Mouse (Mus musculus): ENCODE results near the gene Olfr53. TPM values are rescaled to one million over a fixed set of nuclear protein-coding genes. Genes with fewer than 3 reads are reported as not detected.
"Not testable (repeated sequence)": the region's sequence is repeated elsewhere in the genome, so short reads cannot be mapped to it uniquely, and the experiment has no call there.

Olfr53 gene
- not detected in 2 replicates for polyA plus RNA-seq (2012; rRNA removed)

GRCm38 (mm10) chr7:140646152-140646551, at the start of gene Olfr53:
Olfr53 (plus strand) TSS chr7:140646452.
- no peak for DNase-seq (ENCODE audit: low read depth, low spot score)
- 85% methylated on average over 1 of the region's 1 CpGs for WGBS

DNA sequence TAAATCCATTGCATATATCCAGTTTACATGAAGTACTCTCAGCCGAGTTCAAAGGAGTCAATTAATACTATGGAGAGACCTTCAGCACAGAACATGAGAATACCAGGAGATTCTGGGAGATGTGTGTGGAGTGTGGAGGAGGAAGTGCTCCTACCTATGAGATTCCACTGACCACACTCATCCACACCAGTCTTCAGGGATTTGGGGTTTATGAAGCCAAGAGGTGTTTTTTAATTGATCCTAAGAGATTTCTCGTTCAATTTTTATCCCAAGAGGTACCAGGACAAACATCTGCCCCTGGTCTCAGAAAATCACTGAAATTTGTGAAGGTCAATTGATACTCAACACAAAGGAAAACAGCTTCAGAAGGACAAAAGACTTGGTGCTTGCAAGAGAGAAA, 45.3 kb upstream of the Olfr53 start, which contains the start of gene Olfr46:
Gene Olfr46 (plus strand): TSS at position 301 of the 400 bp plus-strand sequence.
- DNase-seq (ENCODE audit: low read depth, low spot score), result not testable (repeated sequence)
- 72% methylated on average over 2 of the region's 2 CpGs for WGBS

DNA sequence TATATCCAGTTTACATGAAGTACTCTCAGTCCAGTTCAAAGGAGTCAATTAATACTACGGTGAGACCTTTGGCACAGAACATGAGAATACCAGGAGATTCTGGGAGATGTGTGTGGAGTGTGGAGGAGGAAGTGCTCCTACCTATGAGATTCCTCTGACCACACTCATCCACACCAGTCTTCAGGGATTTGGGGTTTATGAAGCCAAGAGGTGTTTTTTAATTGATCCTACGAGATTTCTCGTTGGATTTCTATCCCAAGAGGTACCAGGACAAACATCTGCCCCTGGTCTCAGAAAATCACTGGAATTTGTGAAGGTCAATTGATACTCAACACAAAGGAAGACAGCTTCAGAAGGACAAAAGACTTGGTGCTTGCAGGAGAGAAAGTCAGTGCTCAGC, 17.6 kb upstream of the Olfr53 start, which contains the start of gene Olfr61:
Gene Olfr61 (plus strand): TSS at position 301 of the 400 bp plus-strand sequence.
- 88% methylated on average over 3 of the region's 3 CpGs for WGBS
- not testable (repeated sequence) for DNase-seq (ENCODE audit: low read depth, low spot score)

DNA sequence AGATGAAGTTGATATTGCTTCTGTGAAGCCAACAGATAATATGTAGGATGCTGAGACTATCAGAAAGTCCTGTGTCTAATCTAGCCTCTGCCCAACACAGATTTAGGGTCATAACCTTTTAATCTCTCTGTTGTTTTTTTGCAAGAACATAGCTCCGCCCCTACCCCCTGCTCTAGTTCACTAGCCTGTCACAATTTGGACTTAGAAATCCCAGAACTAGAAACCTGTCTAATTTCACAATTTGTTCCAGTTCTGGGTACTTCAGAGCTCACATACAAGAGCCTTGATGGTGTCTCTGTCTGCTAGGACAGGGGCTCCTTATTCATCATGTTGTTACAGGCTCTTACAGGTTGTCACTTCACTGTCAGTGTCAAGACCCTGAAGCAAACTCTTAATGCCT, 15.7 kb upstream of the Olfr53 start:
- 73% methylated on average over 1 of the region's 1 CpGs for WGBS
- DNase-seq (ENCODE audit: low read depth, low spot score), result no peak

DNA sequence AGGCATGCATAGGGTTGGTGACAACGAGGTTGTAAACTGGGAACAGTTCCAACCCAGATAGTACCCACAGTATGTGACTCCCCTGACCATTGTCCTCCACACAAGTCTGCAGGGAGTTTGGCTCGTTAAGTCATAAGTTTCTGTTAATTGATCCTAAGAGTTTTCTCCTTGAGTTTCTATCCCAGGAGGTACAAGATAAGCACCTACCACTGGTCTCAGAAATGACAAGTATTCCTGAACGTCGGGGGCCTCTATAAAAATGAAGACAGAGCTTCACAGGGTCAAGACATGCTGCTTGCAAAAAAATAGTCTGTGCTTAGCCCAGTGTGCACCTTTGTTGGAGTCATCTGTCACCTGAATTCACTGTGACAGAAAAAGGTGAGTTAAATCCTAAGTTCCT, 13.4 kb downstream of the Olfr53 start, which contains the start of gene Olfr539:
Gene Olfr539 (plus strand): TSS at position 301 of the 400 bp plus-strand sequence.
- no peak for DNase-seq (ENCODE audit: low read depth, low spot score)
- WGBS, result 55% methylated on average over 4 of the region's 4 CpGs

DNA sequence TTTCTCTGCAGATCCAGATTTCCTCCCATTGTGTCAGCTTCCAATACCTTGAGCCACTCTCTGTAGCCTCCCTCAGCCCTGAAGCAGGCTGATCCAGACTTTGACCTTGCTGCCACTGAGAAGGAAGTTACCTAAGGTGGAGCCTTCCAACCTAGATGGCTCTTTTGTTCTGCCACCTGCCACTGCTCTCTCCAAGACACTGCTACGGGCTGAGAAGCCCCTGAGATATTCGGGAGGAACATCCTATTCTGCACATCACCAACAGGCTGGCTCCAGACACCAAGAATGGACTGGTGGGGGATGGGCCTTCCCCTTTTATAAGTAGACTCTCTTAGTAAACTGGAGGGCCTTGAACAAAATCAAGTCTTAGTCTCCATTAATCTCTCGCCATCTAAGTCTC, 24.4 kb downstream of the Olfr53 start:
- DNase-seq (ENCODE audit: low read depth, low spot score), result not testable (repeated sequence)
- 62% methylated on average over 3 of the region's 3 CpGs for WGBS

DNA sequence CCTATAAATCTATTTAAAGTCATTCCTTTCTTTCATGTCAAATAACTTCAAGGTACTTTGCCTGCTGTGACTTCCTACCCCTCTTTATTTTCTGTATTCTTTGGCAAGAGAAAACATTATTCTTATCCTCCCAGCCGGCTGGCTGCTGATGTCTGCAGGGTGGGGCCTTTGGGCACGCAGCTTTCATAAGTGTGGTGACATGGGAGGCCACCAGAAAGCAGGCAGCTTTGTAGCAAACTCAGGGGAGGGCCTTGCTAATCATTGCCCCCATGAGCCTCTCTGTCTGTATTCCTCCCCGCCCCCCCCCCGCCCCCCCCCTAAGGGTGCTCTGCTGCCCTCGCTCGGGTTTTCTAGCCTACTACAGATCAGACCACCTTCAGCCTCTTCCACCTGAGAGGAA, 29.6 kb downstream of the Olfr53 start:
- 1% methylated on average over 6 of the region's 6 CpGs for WGBS
- DNase-seq (ENCODE audit: low read depth, low spot score), result no peak

GRCm38 (mm10) chr7:140679591-140679990, 33.3 kb downstream of the Olfr53 start:
- WGBS, result 70% methylated on average over 4 of the region's 4 CpGs
- not testable (repeated sequence) for DNase-seq (ENCODE audit: low read depth, low spot score)

GRCm38 (mm10) chr7:140681651-140682050, 35.4 kb downstream of the Olfr53 start, which contains the start of gene Olfr45:
Olfr45 (plus strand) TSS chr7:140681951.
- no peak for DNase-seq (ENCODE audit: low read depth, low spot score)
- WGBS, result 78% methylated on average over 1 of the region's 1 CpGs

- DNase-seq (ENCODE audit: low read depth, low spot score), result no peak
These were observed 50.7 kb downstream of the Olfr53 start, which contains the start of gene Olfr541 for GRCm38 (mm10) chr7:140696967-140697366. Olfr541 (plus strand) TSS chr7:140697267.

Other genes with a start within 250 kb of the Olfr53 start
- not detected in 2 replicates for gene Olfr531, start 243.5 kb upstream of the Olfr53 start, polyA plus RNA-seq (2012; rRNA removed)
- not detected in 2 replicates for gene Olfr532, start 224.8 kb upstream of the Olfr53 start, polyA plus RNA-seq (2012; rRNA removed)
- not detected in 2 replicates for gene Olfr533, start 183.1 kb upstream of the Olfr53 start, polyA plus RNA-seq (2012; rRNA removed)
- not detected in 2 replicates for gene Olfr535, start 162.2 kb upstream of the Olfr53 start, polyA plus RNA-seq (2012; rRNA removed)
- gene Olfr536, start 139.1 kb upstream of the Olfr53 start, polyA plus RNA-seq (2012; rRNA removed), result not detected in 2 replicates
- not detected in 2 replicates for gene Olfr538, start 78.6 kb upstream of the Olfr53 start, polyA plus RNA-seq (2012; rRNA removed)
- not detected in 2 replicates for gene Olfr46, start 45.2 kb upstream of the Olfr53 start, polyA plus RNA-seq (2012; rRNA removed)
- not detected in 2 replicates for gene Olfr61, start 17.5 kb upstream of the Olfr53 start, polyA plus RNA-seq (2012; rRNA removed)
- not detected in 2 replicates for gene Olfr539, start 13.5 kb downstream of the Olfr53 start, polyA plus RNA-seq (2012; rRNA removed)
- gene Olfr45, start 35.5 kb downstream of the Olfr53 start, polyA plus RNA-seq (2012; rRNA removed), result not detected in 2 replicates
- not detected in 2 replicates for gene Olfr541, start 50.8 kb downstream of the Olfr53 start, polyA plus RNA-seq (2012; rRNA removed)
- gene Cyp2e1, start 117.3 kb downstream of the Olfr53 start, polyA plus RNA-seq (2012; rRNA removed), result 0.75 and 1.4 TPM in 2 replicates
- gene Syce1, start 141.4 kb downstream of the Olfr53 start, polyA plus RNA-seq (2012; rRNA removed), result not detected in 2 replicates
- 0.15 and 0.20 TPM in 2 replicates for gene Zfp941, start 175.7 kb downstream of the Olfr53 start, polyA plus RNA-seq (2012; rRNA removed)
- gene Urah, start 188.6 kb downstream of the Olfr53 start, polyA plus RNA-seq (2012; rRNA removed), result 47.2 and 49.4 TPM in 2 replicates
- not detected in 2 replicates for gene Scgb1c1, start 199.1 kb downstream of the Olfr53 start, polyA plus RNA-seq (2012; rRNA removed)
- gene Odf3, start 201.4 kb downstream of the Olfr53 start, polyA plus RNA-seq (2012; rRNA removed), result not detected in 2 replicates
- gene Gm45785, start 209.9 kb downstream of the Olfr53 start, polyA plus RNA-seq (2012; rRNA removed), result not detected in 2 replicates
- 93.2 and 103 TPM in 2 replicates for gene Ric8a, start 210.5 kb downstream of the Olfr53 start, polyA plus RNA-seq (2012; rRNA removed)
- 22.0 and 22.5 TPM in 2 replicates for gene Bet1l, start 211.1 kb downstream of the Olfr53 start, polyA plus RNA-seq (2012; rRNA removed)
- gene Psmd13, start 235.5 kb downstream of the Olfr53 start, polyA plus RNA-seq (2012; rRNA removed), result 79.6 and 86.8 TPM in 2 replicates
- 18.4 and 23.3 TPM in 2 replicates for gene Sirt3, start 235.9 kb downstream of the Olfr53 start, polyA plus RNA-seq (2012; rRNA removed)

All from large intestine, adult 2 months (tissue).